Mouse (Mus musculus) liver, embryonic 14.5 days (tissue): ENCODE measurements around the gene Nr1d1. TPM values are rescaled to one million over a fixed set of nuclear protein-coding genes. Genes with fewer than 3 reads are reported as not detected.
A peak's percentile ranks its signal among the peaks of the same experiment; 100 is the strongest.

Experiments
- ATAC-seq: fragments of 200-750 bp; cut with Nextera tagmentation; 2 replicates; pipeline ENCODE4 v1.8.0; 2017; ENCODE audit warnings: moderate number of reproducible peaks, mild to moderate bottlenecking, moderate library complexity; ENCODE audit not compliant: insufficient read depth
- DNase-seq, 3 experiments: peaks; one replicate each; pipeline ENCODE4 v3.0.0-alpha.2; 2012 to 2013; ENCODE audit warnings: low read depth in 3 of 3, low spot score in 3 of 3
- H3K27ac ChIP-seq: fragments of 300-500 bp; sonication (generic); 2 replicates; pipeline ENCODE4 v1.5.1; 2014; ENCODE audit warnings: moderate library complexity, mild to moderate bottlenecking, control low read depth, inconsistent platforms
- H3K27me3 ChIP-seq: fragments of 300-500 bp; sonication (generic); 2 replicates; pipeline ENCODE4 v1.6.1; 2014; ENCODE audit warnings: mild to moderate bottlenecking, low read length, moderate library complexity; ENCODE audit not compliant: control insufficient read depth, insufficient read depth
- H3K36me3 ChIP-seq: fragments of 300-500 bp; sonication (generic); replicated peaks from 2 replicates; pipeline ENCODE4 v1.6.1; 2014; ENCODE audit warnings: low read depth; ENCODE audit not compliant: control insufficient read depth, insufficient read depth
- H3K4me1 ChIP-seq, 2 experiments: fragments of 200-500 bp in 1 of 2; fragments of 300-500 bp in 1 of 2; sonication (generic) in 1 of 2; replicated peaks; 2 replicates each; pipeline ENCODE4 v1.6.1; 2012 to 2014; ENCODE audit warnings: antibody characterized with exemption in 1 of 2, inconsistent platforms in 1 of 2, low read length in 1 of 2; ENCODE audit not compliant: control insufficient read depth in 2 of 2, insufficient read depth in 2 of 2
- H3K4me2 ChIP-seq: fragments of 300-500 bp; sonication (generic); 2 replicates; pipeline ENCODE4 v1.6.1; 2014; ENCODE audit warnings: low read depth, mild to moderate bottlenecking, control low read depth, moderate library complexity
- H3K4me3 ChIP-seq, 2 experiments: fragments of 200-500 bp in 1 of 2; fragments of 300-500 bp in 1 of 2; sonication (generic) in 1 of 2; 2 replicates each; pipeline ENCODE4 v1.5.1; 2012 to 2014; ENCODE audit warnings: low read depth in 2 of 2, low read length in 2 of 2, mild to moderate bottlenecking in 2 of 2, control low read depth in 1 of 2, inconsistent platforms in 1 of 2, moderate library complexity in 1 of 2; ENCODE audit not compliant: insufficient read depth in 1 of 2
- H3K9ac ChIP-seq: fragments of 300-500 bp; sonication (generic); replicated peaks from 2 replicates; pipeline ENCODE4 v1.6.1; 2014; ENCODE audit warnings: mild to moderate bottlenecking, control low read depth, moderate library complexity
- H3K9me3 ChIP-seq: fragments of 300-500 bp; sonication (generic); 2 replicates; pipeline ENCODE4 v1.6.1; 2016; ENCODE audit warnings: low read length, mixed read lengths; ENCODE audit not compliant: control insufficient read depth
- CTCF ChIP-seq: IDR thresholded peaks from 2 replicates; pipeline ENCODE4 v1.5.1; 2016; ENCODE audit warnings: antibody characterized with exemption, low read depth, control low read depth
- EP300 ChIP-seq: IDR thresholded peaks from 2 replicates; pipeline ENCODE4 v1.6.1; 2016; ENCODE audit warnings: antibody characterized with exemption, low read depth
- WGBS: fragments of 180-500 bp; shearing (Covaris S2); extraction: QIAGEN DNeasy Blood & Tissue Kit; methylation state at CpG from one replicate; pipeline ENCODE4 v1.1.7; 2014; ENCODE audit not compliant: insufficient replicate concordance; 5-methylcytosine and 5-hydroxymethylcytosine counted together
- polyA plus RNA-seq, 2 experiments: library from polyadenylated mRNA; depleted of rRNA in 1 of 2; stranded (reverse) in 1 of 2; unstranded in 1 of 2; fragments of >200 nt; fragmentation: Nextera tagmentation in 1 of 2; extraction: Ambion mirVana in 1 of 2; gene quantifications; 2 replicates each; pipeline versions ENCODE4 v1.2.1 to v1.2.3; 2012 to 2014

Nr1d1 gene
- polyA plus RNA-seq (2012; rRNA removed) (0.54 and 0.65 TPM in 2 replicates), polyA plus RNA-seq (2014; fragmentation: Nextera tagmentation; extraction: Ambion mirVana) (0.56 and 0.58 TPM in 2 replicates)

GRCm38 (mm10) chr11:98774582-98775347 lies at the start of gene Nr1d1:
TSS of gene Nr1d1 (minus strand) at chr11:98775333.
- no peak for ATAC-seq
- Histone ChIP-seq H3K27me3 (no peaks in the 10 kb centered on the region), H3K9ac (no peak within 1 kb of the TSS; the same call in 1 of the 2 replicates), H3K27ac (peak within 1 kb of the TSS; percentile 35), H3K4me3 (peak within 1 kb of the TSS; percentile 25 to 33), H3K4me2 (peak within 1 kb of the TSS; percentile 62), H3K4me1 (peaks cover 44 to 56% of the 10 kb centered on the region in 2 experiments), H3K9me3 (no peaks in the 10 kb centered on the region), H3K36me3 (no peaks in the 10 kb centered on the region)
- no peak for DNase-seq
- WGBS: 1% methylated on average over 22 of the region's 22 CpGs
- TF ChIP-seq EP300 (no peak), CTCF (no peak)

GRCm38 (mm10) chr11:98820968-98821367 lies 45.8 kb upstream of the Nr1d1 start:
- no peak overlapping the region for H3K4me2 ChIP-seq
- no peak for DNase-seq
- H3K36me3 ChIP-seq: peaks cover 82% of the 10 kb centered on the region
- no peak overlapping the region for H3K4me3 ChIP-seq
- H3K27me3 ChIP-seq: no peaks in the 10 kb centered on the region
- WGBS: 33% methylated on average over 5 of the region's 5 CpGs
- H3K9me3 ChIP-seq: no peaks in the 10 kb centered on the region
- TF ChIP-seq EP300 (0 out of 2 replicates have a peak, but pooled peaks have one; percentile 16), CTCF (no peak)
- no peak overlapping the region for H3K9ac ChIP-seq
- ATAC-seq: no peak; the same call in 1 of the 2 replicates
- no peak overlapping the region for H3K27ac ChIP-seq
- H3K4me1 ChIP-seq: peaks cover 0 to 10% of the 10 kb centered on the region in 2 experiments; a peak in 3 of 4 replicates

DNA sequence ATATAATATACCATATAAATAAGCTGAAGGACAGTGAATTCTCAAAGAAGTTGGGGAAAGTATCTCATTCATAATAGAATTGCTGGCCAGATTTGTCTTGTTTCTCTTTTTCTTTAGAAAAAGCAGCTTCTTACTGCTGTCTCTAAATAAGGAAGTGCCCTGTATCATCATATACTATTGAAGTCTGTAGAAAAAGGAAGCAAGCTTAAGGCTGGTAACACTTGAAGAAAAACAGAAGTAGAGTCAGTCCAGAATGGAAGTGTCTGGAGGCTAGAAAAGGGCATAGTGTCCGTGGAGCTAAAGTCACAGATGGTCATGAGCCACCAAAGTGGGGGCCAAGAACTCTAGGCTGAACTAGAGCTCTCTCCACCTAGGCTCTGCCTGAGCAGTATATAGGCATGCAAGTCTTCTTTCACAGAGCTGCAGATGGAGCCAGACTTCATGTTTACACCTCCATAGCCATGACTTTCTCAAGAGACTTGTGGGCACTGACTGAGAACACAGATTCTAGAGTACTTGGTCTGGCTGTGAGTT lies 41.6 kb upstream of the Nr1d1 start:
- H3K9ac ChIP-seq: no peak overlapping the region
- DNase-seq: no peak
- no peak overlapping the region for H3K27ac ChIP-seq
- no peak for TF ChIP-seq CTCF
- TF ChIP-seq EP300: no peak
- no peaks in the 10 kb centered on the region for H3K27me3 ChIP-seq
- no peaks in the 10 kb centered on the region for H3K9me3 ChIP-seq
- WGBS: 28% methylated on average over 1 of the region's 1 CpGs
- no peak overlapping the region for H3K4me2 ChIP-seq
- H3K36me3 ChIP-seq: peaks cover 69% of the 10 kb centered on the region
- ATAC-seq: no peak
- H3K4me3 ChIP-seq: no peak overlapping the region
- H3K4me1 ChIP-seq: peaks cover 0 to 2% of the 10 kb centered on the region in 2 experiments; a peak in 2 of 4 replicates

- H3K9me3 ChIP-seq: no peaks in the 10 kb centered on the region
- DNase-seq (no peak), ATAC-seq (no peak)
- H3K27ac ChIP-seq: peak overlapping the region; percentile 87
- peak overlapping the region; percentile 82 for H3K9ac ChIP-seq
- H3K4me1 ChIP-seq: peaks cover 5 to 15% of the 10 kb centered on the region in 2 experiments
- H3K4me2 ChIP-seq: peak overlapping the region; percentile 71
- H3K27me3 ChIP-seq: no peaks in the 10 kb centered on the region
- H3K36me3 ChIP-seq: peaks cover 32% of the 10 kb centered on the region
- WGBS: 58% methylated on average over 7 of the region's 7 CpGs
- no peak for TF ChIP-seq EP300
- no peak for TF ChIP-seq CTCF
- H3K4me3 ChIP-seq: peak overlapping the region; percentile 79 to 87
Measured at GRCm38 (mm10) chr11:98810686-98811085, 35.6 kb upstream of the Nr1d1 start.
